Mouse (Mus musculus) olfactory bulb, adult 2 months (tissue): ENCODE results near the gene Fer1l5. TPM values are rescaled to one million over a fixed set of nuclear protein-coding genes. Genes with fewer than 3 reads are reported as not detected.

ENCODE experiments used
- H3K27ac ChIP-seq: fragments of 200-500 bp; 2 replicates; pipeline ENCODE4 v1.5.1; 2012; ENCODE audit warnings: low read depth, low read length; ENCODE audit not compliant: insufficient read depth
- H3K4me1 ChIP-seq: fragments of 200-500 bp; 2 replicates; pipeline ENCODE4 v1.6.1; 2012; ENCODE audit warnings: low read length; ENCODE audit not compliant: control insufficient read depth, insufficient read depth
- H3K4me3 ChIP-seq: fragments of 200-500 bp; 2 replicates; pipeline ENCODE4 v1.5.1; 2012; ENCODE audit warnings: mild to moderate bottlenecking, low read depth, low read length, moderate library complexity; ENCODE audit not compliant: insufficient read depth
- CTCF ChIP-seq: fragments of 200-500 bp; IDR thresholded peaks from 2 replicates; pipeline ENCODE4 v1.5.1; 2012; ENCODE audit warnings: low read depth, mild to moderate bottlenecking, low read length, moderate library complexity; ENCODE audit not compliant: insufficient read depth
- POLR2A ChIP-seq: fragments of 200-500 bp; IDR thresholded peaks from 2 replicates; pipeline ENCODE4 v1.6.1; 2012; ENCODE audit warnings: mild to moderate bottlenecking, low read depth, low read length, moderate library complexity; ENCODE audit not compliant: insufficient read depth
- WGBS: fragments of 180-500 bp; shearing (Covaris S2); methylation state at CpG from one replicate; pipeline ENCODE4 v1.1.7; 2018; 5-methylcytosine and 5-hydroxymethylcytosine counted together
- polyA plus RNA-seq: library from polyadenylated mRNA; stranded (reverse); fragments of >200 nt; gene quantifications from 2 replicates; pipeline ENCODE4 v1.2.4, GENCODE M21; 2012; ENCODE audit warnings: low replicate concordance; ENCODE audit not compliant: missing spikeins, insufficient read depth, insufficient read length

Gene Fer1l5
- polyA plus RNA-seq, 1 experiment = not detected

DNA sequence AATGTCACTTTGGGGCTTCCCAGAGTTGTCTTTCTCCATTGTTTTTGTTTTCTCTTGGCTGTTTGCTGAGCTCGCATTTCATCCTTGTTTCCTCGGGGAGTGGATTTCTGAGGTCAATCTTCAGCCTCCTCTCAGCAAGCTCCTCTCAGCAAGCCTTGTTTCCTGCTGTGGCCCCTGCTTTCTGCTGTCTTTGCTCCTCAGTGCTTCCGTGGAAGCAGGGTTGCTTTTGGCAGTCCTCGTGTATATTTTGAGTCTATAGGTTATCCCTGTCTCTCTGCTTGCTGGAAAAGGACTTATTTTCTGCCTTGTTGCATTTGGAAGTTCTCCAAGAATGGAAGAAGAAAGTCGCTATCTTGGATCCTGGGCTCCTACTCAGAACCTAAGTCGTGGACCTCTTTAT is 24.9 kb downstream of the Fer1l5 start:
- TF ChIP-seq POLR2A (no peak), CTCF (no peak)
- WGBS = 11% methylated on average over 6 of the region's 6 CpGs
- no peak overlapping the region for H3K27ac ChIP-seq
- H3K4me3 ChIP-seq = no peak overlapping the region
- H3K4me1 ChIP-seq = peaks cover 8% of the 10 kb centered on the region; the same call in 1 of the 2 replicates

DNA sequence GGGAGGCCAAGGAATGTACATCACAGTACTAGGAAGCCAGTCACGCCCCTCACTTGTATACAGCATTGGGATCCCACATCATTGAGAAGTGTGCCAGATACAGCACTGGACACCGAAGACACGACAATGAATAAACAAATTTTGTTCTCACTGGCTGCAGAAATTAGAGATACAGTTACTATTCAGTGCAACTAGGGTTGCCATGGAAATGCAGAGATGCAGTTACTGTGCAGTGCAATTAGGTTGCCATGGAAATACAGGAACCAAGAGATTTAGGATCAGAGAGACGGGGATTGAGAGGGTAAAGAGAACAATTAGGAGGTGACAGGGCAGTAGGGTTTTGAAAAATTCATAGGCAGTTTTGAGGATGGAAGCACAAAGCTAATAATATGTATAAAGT is 29.4 kb downstream of the Fer1l5 start:
- no peak overlapping the region for H3K4me3 ChIP-seq
- H3K4me1 ChIP-seq = peaks cover 5% of the 10 kb centered on the region; the same call in 1 of the 2 replicates
- 19% methylated on average over 4 of the region's 4 CpGs for WGBS
- TF ChIP-seq POLR2A = no peak
- TF ChIP-seq CTCF = no peak
- no peak overlapping the region for H3K27ac ChIP-seq

- H3K4me3 ChIP-seq = no peak overlapping the region
- no peak overlapping the region for H3K27ac ChIP-seq
- 83% methylated on average over 6 of the region's 6 CpGs for WGBS
- TF ChIP-seq CTCF (no peak), POLR2A (no peak)
- H3K4me1 ChIP-seq = peaks cover 3% of the 10 kb centered on the region; the same call in 1 of the 2 replicates
Observed at GRCm38 (mm10) chr1:36404531-36404930, 32.4 kb downstream of the Fer1l5 start.

GRCm38 (mm10) chr1:36429511-36429910 is 57.4 kb downstream of the Fer1l5 start:
- Histone ChIP-seq H3K4me1 (peaks cover 5% of the 10 kb centered on the region; the same call in 1 of the 2 replicates), H3K27ac (no peak overlapping the region), H3K4me3 (no peak overlapping the region)
- 92% methylated on average over 2 of the region's 2 CpGs for WGBS
- TF ChIP-seq CTCF = no peak
- no peak for TF ChIP-seq POLR2A

DNA sequence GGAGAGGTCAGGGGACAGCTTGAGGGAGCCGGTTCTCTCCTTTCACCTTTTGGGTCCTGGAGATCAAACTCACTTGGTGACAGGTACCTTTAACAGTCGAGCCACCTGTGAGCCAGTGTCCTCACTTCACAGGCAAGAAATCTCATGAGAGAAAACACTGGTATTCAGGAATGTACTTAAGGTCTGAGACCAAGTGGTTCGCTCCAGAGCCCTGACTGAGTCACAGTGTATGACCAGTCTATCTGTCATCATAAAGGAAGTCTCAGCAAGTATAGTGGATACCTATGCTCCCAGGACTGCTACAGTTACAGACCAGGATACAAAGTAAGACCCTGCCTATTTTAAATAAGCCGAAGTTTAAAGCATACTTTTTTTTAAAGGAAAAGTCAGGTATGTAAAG is 60.9 kb downstream of the Fer1l5 start:
- Histone ChIP-seq H3K27ac (no peak overlapping the region), H3K4me3 (no peak overlapping the region), H3K4me1 (peaks cover 5% of the 10 kb centered on the region; the same call in 1 of the 2 replicates)
- WGBS = 90% methylated on average over 4 of the region's 4 CpGs
- no peak for TF ChIP-seq POLR2A
- TF ChIP-seq CTCF = no peak

- Histone ChIP-seq H3K4me3 (no peak overlapping the region), H3K4me1 (peaks cover 5% of the 10 kb centered on the region; the same call in 1 of the 2 replicates), H3K27ac (no peak overlapping the region)
- 91% methylated on average over 3 of the region's 3 CpGs for WGBS
- no peak for TF ChIP-seq POLR2A
- TF ChIP-seq CTCF = no peak
Observed at GRCm38 (mm10) chr1:36433616-36434015, 61.5 kb downstream of the Fer1l5 start.

- Histone ChIP-seq H3K27ac (no peak overlapping the region), H3K4me3 (no peak overlapping the region), H3K4me1 (peaks cover 3% of the 10 kb centered on the region; the same call in 1 of the 2 replicates)
- TF ChIP-seq CTCF = no peak
- no peak for TF ChIP-seq POLR2A
- WGBS = 76% methylated on average over 4 of the region's 4 CpGs
Observed at GRCm38 (mm10) chr1:36435071-36435470, 63.0 kb downstream of the Fer1l5 start.

DNA sequence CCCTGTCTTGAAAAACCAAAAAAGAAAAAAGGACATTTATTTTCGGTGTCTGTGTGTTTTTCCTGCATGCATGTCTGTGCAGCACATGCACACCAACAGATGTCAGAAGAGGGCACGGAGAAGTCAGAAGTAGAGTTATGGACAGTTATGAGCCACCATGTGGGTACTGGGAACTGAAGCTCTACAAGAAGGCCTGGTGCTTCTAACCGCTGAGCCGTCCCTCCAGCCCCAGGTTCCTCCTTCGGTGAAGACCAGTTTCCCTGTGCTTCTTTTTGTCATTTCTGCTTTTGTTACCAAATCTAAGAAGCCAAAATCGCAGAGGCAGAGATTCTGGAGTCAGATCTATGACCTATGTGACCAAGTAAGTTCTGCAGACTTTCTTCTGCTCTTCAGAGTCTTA is 64.4 kb downstream of the Fer1l5 start:
- no peak overlapping the region for H3K4me3 ChIP-seq
- H3K4me1 ChIP-seq = no peaks in the 10 kb centered on the region
- TF ChIP-seq CTCF = no peak
- no peak for TF ChIP-seq POLR2A
- H3K27ac ChIP-seq = no peak overlapping the region
- WGBS = 95% methylated on average over 6 of the region's 6 CpGs

DNA sequence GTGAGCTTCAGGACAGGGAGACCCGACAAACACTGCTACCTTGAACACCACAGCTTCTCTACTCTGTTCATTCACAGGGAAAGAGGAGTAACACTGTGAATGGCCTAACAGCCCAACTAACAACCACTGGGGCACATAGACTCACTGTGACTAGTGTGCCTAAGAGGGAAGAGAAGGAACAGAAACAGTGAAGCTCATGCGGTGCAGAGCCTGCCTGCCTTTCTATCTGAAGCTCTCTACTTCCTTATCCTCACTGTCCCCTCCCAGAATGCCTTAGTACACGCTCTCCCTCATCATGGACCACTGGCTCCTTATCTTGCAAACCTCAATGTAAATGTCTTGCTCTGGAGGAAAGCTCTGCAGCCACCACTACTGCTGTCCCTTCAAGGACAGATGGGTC is 65.1 kb downstream of the Fer1l5 start:
- TF ChIP-seq POLR2A (no peak), CTCF (no peak)
- Histone ChIP-seq H3K4me1 (no peaks in the 10 kb centered on the region), H3K27ac (no peak overlapping the region), H3K4me3 (no peak overlapping the region)
- 94% methylated on average over 3 of the region's 3 CpGs for WGBS

- Histone ChIP-seq H3K4me1 (peaks cover 2% of the 10 kb centered on the region), H3K27ac (no peak overlapping the region), H3K4me3 (no peak overlapping the region)
- TF ChIP-seq CTCF = no peak
- no peak for TF ChIP-seq POLR2A
- 21% methylated on average over 4 of the region's 4 CpGs for WGBS
Observed at GRCm38 (mm10) chr1:36441101-36441500, 69.0 kb downstream of the Fer1l5 start.
